Mouse (Mus musculus) spleen, postnatal 4 days (tissue): ENCODE results near the gene Ceacam19.
"Not testable (repeated sequence)": the region's sequence is repeated elsewhere in the genome, so short reads cannot be mapped to it uniquely, and the experiment has no call there.

Source experiments
- DNase-seq, 2 experiments: peaks; one replicate each; pipeline ENCODE4 v3.0.0; 2022; ENCODE audit warnings: low spot score in 2 of 2

The Ceacam19 gene

DNA sequence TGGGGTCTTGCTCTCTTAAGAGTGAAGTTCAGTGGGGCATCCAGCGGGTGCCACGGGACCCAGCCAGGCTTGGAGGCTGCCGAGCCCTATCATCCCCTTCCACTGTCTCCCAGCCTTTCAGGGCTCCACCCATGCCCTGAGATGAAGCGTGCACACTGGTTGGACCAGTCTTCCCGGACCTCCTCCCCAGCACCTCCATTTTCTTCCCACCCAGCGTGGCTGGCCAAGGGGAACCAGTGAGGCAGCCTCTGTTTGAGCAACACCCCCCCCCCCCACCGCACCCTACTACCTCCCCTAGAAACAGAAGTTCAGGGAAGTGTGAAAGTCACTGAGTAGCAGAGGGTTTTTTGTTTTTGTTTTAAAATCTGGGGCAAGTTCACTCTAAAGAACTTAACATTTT is at the start of gene Ceacam19:
Gene Ceacam19 (minus strand): TSS at position 117 of the 400 bp plus-strand sequence.
- DNase-seq = no peak

- DNase-seq = no peak
These were observed 49.6 kb upstream of the Ceacam19 start for GRCm38 (mm10) chr7:19937229-19937821.

- no peak for DNase-seq
These were observed 48.2 kb upstream of the Ceacam19 start for GRCm38 (mm10) chr7:19935961-19936360.

- DNase-seq = no peak
These were observed 47.5 kb upstream of the Ceacam19 start for GRCm38 (mm10) chr7:19935171-19935751.

DNA sequence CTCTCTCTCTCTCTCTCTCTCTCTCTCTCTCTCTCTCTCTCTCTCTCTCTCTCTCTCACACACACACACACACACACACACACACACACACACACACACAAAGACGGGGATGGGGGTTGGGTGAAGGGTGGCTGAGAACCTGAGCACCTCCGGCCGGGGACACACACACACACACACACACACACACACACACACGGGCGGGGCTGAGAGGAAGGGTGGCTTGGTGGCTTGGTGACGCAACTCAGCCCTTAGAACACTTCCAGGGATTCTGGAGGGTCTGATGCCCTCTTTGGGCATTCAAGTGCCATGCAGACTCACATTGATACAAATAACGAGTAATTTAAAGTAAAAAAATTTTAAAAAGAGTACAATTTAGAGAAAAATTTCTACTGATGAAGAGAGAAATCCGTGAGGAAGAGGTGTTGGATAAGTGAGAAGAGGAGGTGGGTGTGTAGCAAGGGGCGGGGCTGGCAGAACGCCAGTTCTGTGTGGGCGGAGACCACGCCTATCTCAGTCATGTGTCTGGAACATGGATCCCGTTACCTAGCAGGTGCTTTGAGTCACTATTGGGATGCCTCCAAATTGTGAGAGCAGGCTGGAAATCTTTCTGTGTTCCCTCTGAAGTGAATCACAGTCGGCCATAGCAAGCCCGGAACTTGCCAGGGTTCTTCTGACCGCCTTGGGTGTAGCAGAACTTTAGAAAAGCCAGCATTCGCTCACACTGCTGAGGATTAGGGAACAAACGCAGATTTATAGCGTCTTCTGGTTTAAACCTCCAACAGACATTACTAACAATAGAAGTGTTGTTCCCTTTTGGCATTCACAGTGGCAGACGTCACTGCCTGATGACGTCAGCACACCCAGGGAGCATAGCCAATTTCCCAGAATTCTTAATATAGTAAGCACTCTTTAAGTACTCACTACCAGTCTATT is 45.4 kb upstream of the Ceacam19 start:
- peak in 1 of 2 experiments; percentile 43 for DNase-seq

- DNase-seq = no peak
These were observed 44.5 kb upstream of the Ceacam19 start for GRCm38 (mm10) chr7:19932133-19932876.

DNA sequence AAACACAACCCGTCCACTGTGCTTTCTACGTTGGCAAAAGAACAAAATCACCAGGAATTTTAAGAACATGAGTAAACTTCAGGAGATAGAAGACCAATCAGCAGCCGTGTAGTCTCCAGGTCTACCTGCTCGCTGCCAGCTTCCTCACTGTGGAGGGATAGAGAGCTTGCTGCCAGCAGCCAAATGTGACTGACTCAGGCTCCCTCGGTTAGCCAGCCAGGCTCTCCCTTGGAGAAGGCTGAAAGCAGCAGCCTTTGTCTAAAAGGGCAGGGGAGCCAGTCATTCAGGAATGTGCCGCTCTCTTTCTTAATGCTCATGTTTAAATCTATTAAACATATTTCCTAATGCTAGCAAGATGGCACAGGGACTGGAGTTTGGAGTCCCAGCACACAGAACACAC is 42.7 kb upstream of the Ceacam19 start:
- DNase-seq = not testable (repeated sequence)

DNA sequence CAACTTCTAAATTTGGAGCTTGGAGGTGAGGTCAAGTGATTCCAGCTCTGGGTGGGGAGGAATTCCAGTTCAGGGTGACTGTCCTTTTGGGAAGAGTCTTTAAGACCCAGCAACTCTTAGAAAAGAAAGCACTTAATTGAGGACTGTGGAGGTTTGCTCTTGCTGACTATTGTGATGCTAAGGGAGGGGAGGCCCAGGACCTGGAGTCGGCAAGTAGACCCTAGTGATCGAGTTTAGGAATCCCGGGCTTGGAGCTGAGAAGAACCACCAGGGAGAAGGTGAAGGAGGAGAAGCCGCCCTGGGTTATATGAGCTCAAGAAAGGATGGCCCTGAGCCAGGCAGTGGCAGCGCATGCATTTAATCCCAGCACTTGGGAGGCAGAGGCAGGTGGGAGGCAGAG is 40.7 kb upstream of the Ceacam19 start:
- DNase-seq = no peak

DNA sequence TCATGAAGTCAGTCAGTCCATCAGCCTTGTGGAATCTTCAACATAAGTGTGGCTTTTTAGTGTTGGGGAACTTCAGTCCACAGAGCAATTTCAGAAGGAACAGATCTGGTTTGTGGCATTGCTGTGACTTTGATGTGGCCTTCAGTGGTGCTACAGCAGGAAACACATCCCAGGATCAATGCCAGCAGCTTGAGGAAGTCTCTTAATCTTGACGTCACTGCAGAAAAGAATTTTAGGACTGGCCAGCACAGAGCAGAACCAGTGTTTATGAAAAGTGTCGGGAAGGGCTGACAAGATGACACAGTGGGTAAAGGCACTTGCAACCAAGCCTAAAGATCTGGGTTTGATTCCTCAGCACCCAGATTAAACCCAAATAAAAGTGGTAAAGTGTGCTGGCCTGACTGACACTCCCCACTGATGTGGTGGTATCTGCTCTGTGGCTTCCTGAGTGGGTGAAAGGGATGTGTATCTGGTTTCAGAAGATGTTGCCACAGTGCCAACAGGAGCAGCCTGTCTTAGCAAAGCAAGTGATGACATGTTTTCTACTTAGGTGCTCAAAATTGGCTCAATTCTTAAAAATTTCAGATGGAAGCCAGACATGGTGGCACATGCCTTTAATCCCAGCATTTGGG is 39.2 kb upstream of the Ceacam19 start:
- DNase-seq = no peak

- no peak for DNase-seq
These were observed 37.6 kb upstream of the Ceacam19 start for GRCm38 (mm10) chr7:19925376-19925775.

GRCm38 (mm10) chr7:19923797-19924196 is 36.0 kb upstream of the Ceacam19 start:
- no peak for DNase-seq

DNA sequence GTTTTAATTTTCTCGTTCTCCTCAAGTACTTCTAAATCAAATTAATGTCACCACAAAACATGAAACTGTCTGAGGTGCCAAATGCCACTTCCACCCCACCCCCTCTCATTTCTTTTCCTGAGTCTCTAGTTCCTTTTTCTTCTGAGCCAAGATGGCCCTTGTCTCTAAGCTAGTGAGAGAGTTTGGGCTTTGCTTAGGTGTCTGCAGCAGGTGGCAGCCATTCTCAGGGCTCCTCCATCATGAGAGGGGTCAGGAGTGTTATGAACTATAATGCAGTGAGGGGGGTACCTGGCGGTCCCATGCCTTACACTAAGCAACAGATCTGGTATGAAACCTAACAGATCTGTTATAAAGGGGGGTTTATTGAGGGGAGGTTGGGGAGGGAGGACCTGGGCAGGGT is 35.6 kb upstream of the Ceacam19 start:
- no peak for DNase-seq

DNA sequence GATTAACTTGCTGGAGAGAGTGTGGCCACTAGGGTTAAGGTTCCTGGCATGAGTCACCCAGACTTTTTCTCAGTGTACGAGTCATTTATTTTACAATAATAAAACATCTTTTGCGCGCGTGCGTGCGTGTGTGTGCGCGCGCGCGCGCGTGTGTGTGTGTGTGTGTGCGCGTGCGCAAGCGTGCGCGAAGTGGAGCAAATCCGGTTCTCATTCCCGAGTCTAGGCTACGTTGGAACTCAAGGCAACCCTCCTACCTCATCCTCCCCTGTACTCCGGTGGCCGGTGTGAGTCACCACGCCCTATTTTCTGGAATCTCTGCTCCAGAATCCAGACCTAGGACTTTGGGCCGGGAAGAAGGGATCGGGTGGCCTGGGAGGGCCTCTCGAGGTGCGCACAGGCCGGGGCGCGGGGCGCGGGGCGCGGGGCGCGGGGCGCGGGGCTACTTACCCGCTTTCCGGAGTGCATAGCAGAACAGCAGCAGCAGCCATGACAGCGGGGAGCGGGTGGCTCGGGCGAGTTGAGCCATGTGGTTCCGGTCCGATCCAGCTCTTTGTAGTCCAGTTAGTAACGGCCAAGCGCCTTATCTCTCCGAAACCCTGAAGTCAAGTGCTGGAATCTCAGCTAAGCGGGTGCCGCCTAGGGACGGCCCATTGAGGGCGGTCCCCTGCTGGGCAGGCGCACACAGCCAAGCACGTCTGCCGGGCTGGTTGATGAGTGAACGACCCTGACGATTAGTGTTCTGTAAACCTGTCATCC is 32.9 kb upstream of the Ceacam19 start, which contains the start of gene Pvr:
Gene Pvr (minus strand): TSS at position 655 of the 756 bp plus-strand sequence.
- DNase-seq = peak; percentile 45 to 71

- no peak for DNase-seq
These were observed 32.4 kb upstream of the Ceacam19 start for GRCm38 (mm10) chr7:19920166-19920505.

DNA sequence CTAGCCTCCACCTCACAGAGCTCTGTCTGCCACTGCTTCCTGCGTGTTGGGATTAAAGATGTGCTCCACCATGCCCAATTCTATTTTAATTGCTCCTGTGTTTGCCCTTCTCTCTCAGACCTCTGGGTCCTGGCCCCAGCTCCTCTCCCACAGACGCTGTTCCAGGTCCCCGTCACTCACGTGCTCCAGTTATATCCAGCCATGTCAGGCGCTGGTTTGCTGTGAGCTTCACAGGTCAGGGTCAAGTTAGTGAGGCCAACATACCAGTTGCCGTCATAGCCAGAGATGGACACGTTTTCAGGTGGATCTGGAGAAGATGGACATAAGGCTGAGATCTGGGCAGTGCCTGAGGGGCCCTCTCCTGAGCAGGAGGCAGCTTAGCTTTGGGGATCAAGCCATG is 26.8 kb upstream of the Ceacam19 start:
- no peak for DNase-seq

DNA sequence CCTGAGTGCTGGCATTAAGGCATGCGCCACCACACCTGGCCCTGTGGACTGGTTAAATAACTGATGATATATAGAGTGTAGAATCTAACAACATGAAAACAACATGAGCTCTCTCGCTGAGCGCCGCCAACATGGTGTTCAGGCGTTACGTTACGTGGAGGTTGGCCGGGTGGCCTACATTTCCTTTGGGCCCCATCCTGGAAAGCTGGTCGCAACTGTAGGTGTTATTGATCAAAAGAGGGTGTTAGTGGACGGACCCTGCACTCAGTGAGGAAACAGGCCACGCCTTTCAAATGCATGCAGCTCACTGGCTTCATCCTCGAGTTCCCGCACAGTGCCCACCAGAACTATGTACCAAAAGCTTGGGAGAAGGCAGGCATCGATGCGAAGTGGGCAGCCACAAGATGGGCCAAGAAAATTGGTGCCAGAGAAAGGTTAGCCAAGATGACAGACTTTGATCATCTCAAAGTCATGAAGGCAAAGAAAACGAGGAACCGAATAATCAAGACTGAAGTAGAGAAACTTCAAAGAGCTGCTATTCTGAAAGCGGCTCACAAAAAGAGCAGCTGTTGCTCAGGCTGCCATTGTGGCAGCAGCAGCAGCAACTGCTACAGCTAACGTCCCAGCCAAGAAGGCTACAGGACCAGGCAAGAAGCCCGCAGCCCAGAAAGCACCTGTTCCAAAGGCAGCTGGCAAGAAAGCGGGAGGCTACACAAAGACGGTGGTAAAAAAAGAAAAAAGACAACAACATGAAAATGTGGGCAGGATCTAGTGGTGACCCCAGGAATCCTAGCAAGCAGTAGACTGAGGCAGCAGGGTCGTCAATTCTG is 24.1 kb upstream of the Ceacam19 start:
- no peak for DNase-seq

DNA sequence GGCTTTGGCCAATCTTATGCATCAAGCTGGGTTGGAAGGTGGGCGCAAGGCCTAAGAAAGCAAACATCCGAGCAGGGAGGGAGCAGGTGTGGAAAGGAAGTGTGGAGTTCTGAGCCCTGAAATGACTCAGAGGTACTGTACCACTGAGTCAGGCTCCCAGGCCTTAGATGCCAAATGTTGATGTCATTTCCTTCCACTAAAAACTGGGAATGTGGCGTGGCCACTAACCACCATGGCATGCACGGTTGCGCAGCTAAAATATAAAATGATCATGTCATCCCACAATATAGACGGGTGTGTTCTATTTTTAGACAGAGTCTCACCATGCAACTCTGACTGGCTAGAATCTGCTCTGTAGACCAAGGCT is 23.5 kb upstream of the Ceacam19 start:
- no peak for DNase-seq

DNA sequence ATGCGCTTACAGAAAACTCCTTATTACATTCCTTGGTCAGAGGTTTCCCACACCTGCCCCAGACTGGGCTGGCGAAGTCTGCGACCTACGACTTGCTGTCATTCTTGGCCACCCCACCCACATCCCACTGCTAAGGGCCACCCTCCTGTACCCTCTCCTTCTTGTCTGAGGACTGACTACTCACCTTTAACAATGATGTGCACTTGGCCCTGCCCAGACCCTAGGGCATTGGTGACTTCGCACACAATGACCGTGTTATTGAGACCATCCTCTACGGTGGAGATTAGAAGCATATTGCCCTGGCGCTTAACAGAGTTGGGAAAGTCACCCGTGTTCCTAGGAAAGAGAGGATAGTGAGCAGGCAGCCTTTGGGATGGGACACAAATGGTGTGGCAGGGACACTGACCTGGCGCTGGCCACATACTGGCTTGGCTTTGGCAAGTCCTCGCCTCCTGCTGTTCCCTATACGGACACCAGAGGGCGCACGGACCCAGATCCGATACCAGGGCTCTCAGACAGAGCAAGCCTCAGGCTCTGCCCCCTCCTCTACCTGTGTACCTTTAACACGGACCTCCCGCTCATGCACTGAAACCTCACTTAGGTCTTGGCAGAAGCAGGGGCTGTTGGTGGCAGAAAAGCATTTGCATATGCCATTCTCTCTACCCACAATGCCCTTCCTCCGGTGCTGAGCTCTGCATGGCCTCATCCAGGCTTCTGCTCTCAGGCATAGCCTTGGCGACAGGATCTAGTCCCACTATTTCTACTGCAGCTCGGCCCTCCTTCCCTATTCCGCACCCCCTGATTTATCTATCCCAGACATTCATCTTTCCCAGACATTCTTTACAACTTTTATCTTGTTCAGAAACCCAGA is 22.9 kb upstream of the Ceacam19 start:
- peak; percentile 72 to 90 for DNase-seq

- DNase-seq = peak; percentile 65 to 87
These were observed 2.1 kb upstream of the Ceacam19 start for GRCm38 (mm10) chr7:19889881-19890280.
